Mouse (Mus musculus) hindbrain, embryonic 11.5 days (tissue): ENCODE measurements around the gene Gm20388. TPM values are rescaled to one million over a fixed set of nuclear protein-coding genes. Genes with fewer than 3 reads are reported as not detected.
"Not testable (repeated sequence)": the region's sequence is repeated elsewhere in the genome, so short reads cannot be mapped to it uniquely, and the experiment has no call there.

Source experiments
- ATAC-seq: fragments of 200-750 bp; cut with Nextera tagmentation; 2 replicates; pipeline ENCODE4 v1.8.0; 2017; ENCODE audit warnings: mild to moderate bottlenecking, moderate TSS enrichment, moderate library complexity; ENCODE audit not compliant: low FRiP score
- DNase-seq: peaks from one replicate; pipeline ENCODE4 v3.0.0-alpha.2; 2015; ENCODE audit warnings: low spot score
- H3K27ac ChIP-seq: fragments of 300-500 bp; sonication (generic); 2 replicates; pipeline ENCODE4 v1.5.1; 2014; ENCODE audit warnings: mild to moderate bottlenecking, low read depth, low read length
- H3K27me3 ChIP-seq: fragments of 300-500 bp; sonication (generic); 2 replicates; pipeline ENCODE4 v1.6.1; 2014; ENCODE audit warnings: mild to moderate bottlenecking, low read length, moderate library complexity, mixed read lengths; ENCODE audit not compliant: control insufficient read depth, insufficient read depth
- H3K36me3 ChIP-seq: fragments of 300-500 bp; sonication (generic); 2 replicates; pipeline ENCODE4 v1.6.1; 2014; ENCODE audit warnings: mild to moderate bottlenecking, low read length, moderate library complexity, mixed read lengths; ENCODE audit not compliant: control insufficient read depth, insufficient read depth
- H3K4me1 ChIP-seq: fragments of 300-500 bp; sonication (generic); replicated peaks from 2 replicates; pipeline ENCODE4 v1.6.1; 2014; ENCODE audit warnings: low read length, mixed read lengths; ENCODE audit not compliant: control insufficient read depth, insufficient read depth
- H3K4me2 ChIP-seq: fragments of 300-500 bp; sonication (generic); replicated peaks from 2 replicates; pipeline ENCODE4 v1.6.1; 2014; ENCODE audit warnings: mild to moderate bottlenecking, low read depth, low read length
- H3K4me3 ChIP-seq: fragments of 300-500 bp; sonication (generic); 2 replicates; pipeline ENCODE4 v1.5.1; 2014; ENCODE audit warnings: low read depth, low read length
- H3K9ac ChIP-seq: fragments of 300-500 bp; sonication (generic); 2 replicates; pipeline ENCODE4 v1.6.1; 2014; ENCODE audit warnings: low read depth, low read length
- H3K9me3 ChIP-seq: fragments of 300-500 bp; sonication (generic); 2 replicates; pipeline ENCODE4 v1.6.1; 2016; ENCODE audit warnings: low read length; ENCODE audit not compliant: control insufficient read depth
- WGBS: fragments of 180-500 bp; shearing (Covaris S2); extraction: QIAGEN DNeasy Blood & Tissue Kit; methylation state at CpG from one replicate; pipeline ENCODE4 v1.1.7; 2014; 5-methylcytosine and 5-hydroxymethylcytosine counted together
- polyA plus RNA-seq: library from polyadenylated mRNA; unstranded; fragments of >200 nt; fragmentation: Nextera tagmentation; extraction: Ambion mirVana; gene quantifications from 2 replicates; pipeline ENCODE4 v1.2.1, GENCODE M21; 2014

The Gm20388 gene
- polyA plus RNA-seq, 1 experiment from 2014 or later: 11.8 TPM

GRCm38 (mm10) chr8:123467476-123467875 lies 3556.8 kb downstream of the Gm20388 start:
- no peaks in the 10 kb centered on the region for H3K27me3 ChIP-seq
- no peaks in the 10 kb centered on the region for H3K9me3 ChIP-seq
- no peak overlapping the region for H3K4me3 ChIP-seq
- no peaks in the 10 kb centered on the region for H3K36me3 ChIP-seq
- ATAC-seq: no peak
- H3K27ac ChIP-seq: no peak overlapping the region
- no peaks in the 10 kb centered on the region for H3K4me1 ChIP-seq
- no peak overlapping the region for H3K9ac ChIP-seq
- H3K4me2 ChIP-seq: no peak overlapping the region
- DNase-seq: no peak
- 70% methylated on average over 3 of the region's 3 CpGs for WGBS

GRCm38 (mm10) chr8:123472991-123473390 lies 3562.3 kb downstream of the Gm20388 start:
- DNase-seq, H3K4me2 ChIP-seq, H3K4me3 ChIP-seq, H3K9ac ChIP-seq, H3K27me3 ChIP-seq, H3K4me1 ChIP-seq, H3K9me3 ChIP-seq, H3K27ac ChIP-seq, H3K36me3 ChIP-seq, ATAC-seq: not testable (repeated sequence)
- 77% methylated on average over 6 of the region's 6 CpGs for WGBS

GRCm38 (mm10) chr8:123474549-123474948 lies 3563.9 kb downstream of the Gm20388 start:
- H3K4me1 ChIP-seq, H3K4me2 ChIP-seq, ATAC-seq: not testable (repeated sequence)

GRCm38 (mm10) chr8:123476911-123477736 lies 3566.5 kb downstream of the Gm20388 start:
- Histone ChIP-seq H3K4me2 (peak overlapping the region; percentile 60), H3K9me3 (no peaks in the 10 kb centered on the region), H3K9ac (peak overlapping the region; percentile 84), H3K27me3 (no peaks in the 10 kb centered on the region), H3K4me1 (no peaks in the 10 kb centered on the region; the same call in 1 of the 2 replicates), H3K4me3 (peak overlapping the region; percentile 84), H3K27ac (peak overlapping the region; percentile 93; the same call in 1 of the 2 replicates), H3K36me3 (0 out of 2 replicates have a peak, but pooled peaks cover 2% of the 10 kb centered on the region)
- DNase-seq (peak; percentile 55), ATAC-seq (peak; percentile 62)
- 7% methylated on average over 34 of the region's 34 CpGs for WGBS

More at GRCm38 (mm10) chr8:123474549-123474948, 3563.9 kb downstream of the Gm20388 start:
- not testable (repeated sequence) for H3K36me3 ChIP-seq, DNase-seq, H3K4me3 ChIP-seq, H3K27me3 ChIP-seq, H3K9me3 ChIP-seq, H3K27ac ChIP-seq, H3K9ac ChIP-seq
- 73% methylated on average over 5 of the region's 5 CpGs for WGBS

- ATAC-seq: peak; percentile 90
- Histone ChIP-seq H3K36me3 (0 out of 2 replicates have a peak, but pooled peaks cover 2% of the 10 kb centered on the region), H3K4me2 (peak within 1 kb of the TSS; percentile 60), H3K9me3 (no peaks in the 10 kb centered on the region), H3K9ac (peak within 1 kb of the TSS; percentile 84), H3K4me1 (no peaks in the 10 kb centered on the region; the same call in 1 of the 2 replicates), H3K27ac (peak within 1 kb of the TSS; percentile 93), H3K4me3 (peak within 1 kb of the TSS; percentile 84), H3K27me3 (no peaks in the 10 kb centered on the region)
- WGBS: under 1% methylated on average over 55 of the region's 58 CpGs
- DNase-seq: peak; percentile 97
Measured at GRCm38 (mm10) chr8:123477737-123478258, 3567.2 kb downstream of the Gm20388 start, which contains the start of gene Afg3l1. Gene Afg3l1, plus strand, starts transcription at chr8:123477903.

GRCm38 (mm10) chr8:123478456-123479218 lies 3568.0 kb downstream of the Gm20388 start:
- Histone ChIP-seq H3K4me2 (peak overlapping the region; percentile 60), H3K36me3 (0 out of 2 replicates have a peak, but pooled peaks cover 2% of the 10 kb centered on the region), H3K4me3 (peak overlapping the region; percentile 84), H3K27ac (no peak overlapping the region), H3K27me3 (no peaks in the 10 kb centered on the region), H3K9me3 (no peaks in the 10 kb centered on the region), H3K4me1 (no peaks in the 10 kb centered on the region; the same call in 1 of the 2 replicates), H3K9ac (peak overlapping the region; percentile 84)
- no peak for ATAC-seq
- 39% methylated on average over 16 of the region's 16 CpGs for WGBS
- no peak for DNase-seq

GRCm38 (mm10) chr8:123482627-123483026 lies 3572.0 kb downstream of the Gm20388 start:
- no peaks in the 10 kb centered on the region for H3K27me3 ChIP-seq
- no peak for DNase-seq
- no peak overlapping the region for H3K4me2 ChIP-seq
- H3K4me3 ChIP-seq: no peak overlapping the region
- ATAC-seq: no peak
- peaks cover 17% of the 10 kb centered on the region for H3K36me3 ChIP-seq
- no peaks in the 10 kb centered on the region for H3K9me3 ChIP-seq
- 90% methylated on average over 7 of the region's 7 CpGs for WGBS
- H3K4me1 ChIP-seq: no peaks in the 10 kb centered on the region; the same call in 1 of the 2 replicates
- no peak overlapping the region for H3K9ac ChIP-seq
- no peak overlapping the region for H3K27ac ChIP-seq

- H3K36me3 ChIP-seq: peaks cover 36% of the 10 kb centered on the region
- 94% methylated on average over 15 of the region's 15 CpGs for WGBS
- ATAC-seq: no peak
Measured at GRCm38 (mm10) chr8:123491280-123492075, 3580.8 kb downstream of the Gm20388 start.

More at GRCm38 (mm10) chr8:123491280-123492075, 3580.8 kb downstream of the Gm20388 start:
- Histone ChIP-seq H3K4me2 (no peak overlapping the region), H3K27me3 (no peaks in the 10 kb centered on the region), H3K4me3 (no peak overlapping the region), H3K4me1 (no peaks in the 10 kb centered on the region), H3K9me3 (no peaks in the 10 kb centered on the region), H3K27ac (no peak overlapping the region), H3K9ac (no peak overlapping the region)
- DNase-seq: no peak
